Mouse (Mus musculus): Measurements from ENCODE around the gene Rpl3.

- no peak for TF ChIP-seq CTCF (IDR thresholded peaks at IDR 0.05; ENCODE audit: extremely low read depth, insufficient read depth, low read length)
- TF ChIP-seq POLR2A (IDR thresholded peaks at IDR 0.05; ENCODE audit: extremely low read depth, insufficient read depth, low read length) = no peak
Measured at GRCm38 (mm10) chr15:80102495-80102894, 10.8 kb upstream of the Rpl3 start.
